Mouse (Mus musculus): ENCODE results near the gene Methig1.
"Not testable (repeated sequence)": the region's sequence is repeated elsewhere in the genome, so short reads cannot be mapped to it uniquely, and the experiment has no call there.

The Methig1 gene

GRCm38 (mm10) chr15:100395561-100395960 lies 42.6 kb downstream of the Methig1 start:
- DNase-seq (ENCODE audit: low read depth, low spot score) = no peak

- DNase-seq (ENCODE audit: low read depth, low spot score) = no peak
Observed at GRCm38 (mm10) chr15:100400592-100401250, 47.8 kb downstream of the Methig1 start.

GRCm38 (mm10) chr15:100401811-100402210 lies 48.9 kb downstream of the Methig1 start:
- DNase-seq (ENCODE audit: low read depth, low spot score) = no peak

GRCm38 (mm10) chr15:100402347-100402746 lies 49.4 kb downstream of the Methig1 start:
- no peak for DNase-seq (ENCODE audit: low read depth, low spot score)

GRCm38 (mm10) chr15:100402798-100403197 lies 49.8 kb downstream of the Methig1 start:
- no peak for DNase-seq (ENCODE audit: low read depth, low spot score)

GRCm38 (mm10) chr15:100403318-100404000 lies 50.5 kb downstream of the Methig1 start:
- DNase-seq (ENCODE audit: low read depth, low spot score) = no peak

GRCm38 (mm10) chr15:100406088-100406487 lies 53.1 kb downstream of the Methig1 start:
- DNase-seq (ENCODE audit: low read depth, low spot score) = no peak

- no peak for DNase-seq (ENCODE audit: low read depth, low spot score)
Observed at GRCm38 (mm10) chr15:100410918-100411672, 58.1 kb downstream of the Methig1 start.

GRCm38 (mm10) chr15:100411731-100412130 lies 58.8 kb downstream of the Methig1 start:
- DNase-seq (ENCODE audit: low read depth, low spot score) = no peak

GRCm38 (mm10) chr15:100413306-100413705 lies 60.4 kb downstream of the Methig1 start:
- DNase-seq (ENCODE audit: low read depth, low spot score) = no peak

- DNase-seq (ENCODE audit: low read depth, low spot score) = no peak
Observed at GRCm38 (mm10) chr15:100414011-100414410, 61.1 kb downstream of the Methig1 start.

GRCm38 (mm10) chr15:100414942-100415341 lies 62.0 kb downstream of the Methig1 start:
- DNase-seq (ENCODE audit: low read depth, low spot score) = no peak

- no peak for DNase-seq (ENCODE audit: low read depth, low spot score)
Observed at GRCm38 (mm10) chr15:100415684-100416083, 62.7 kb downstream of the Methig1 start.

GRCm38 (mm10) chr15:100417854-100418450 lies 65.0 kb downstream of the Methig1 start:
- DNase-seq (ENCODE audit: low read depth, low spot score) = no peak

- DNase-seq (ENCODE audit: low read depth, low spot score) = no peak
Observed at GRCm38 (mm10) chr15:100419311-100419710, 66.4 kb downstream of the Methig1 start.

GRCm38 (mm10) chr15:100419901-100420745 lies 67.2 kb downstream of the Methig1 start:
- no peak for DNase-seq (ENCODE audit: low read depth, low spot score)

GRCm38 (mm10) chr15:100421059-100421757 lies 68.3 kb downstream of the Methig1 start:
- no peak for DNase-seq (ENCODE audit: low read depth, low spot score)

GRCm38 (mm10) chr15:100421758-100422197 lies 68.8 kb downstream of the Methig1 start, which contains the start of gene Gm5475:
Gene Gm5475 (plus strand): TSS chr15:100422147.
- DNase-seq (ENCODE audit: low read depth, low spot score) = not testable (repeated sequence)

GRCm38 (mm10) chr15:100422476-100422875 lies 69.5 kb downstream of the Methig1 start:
- no peak for DNase-seq (ENCODE audit: low read depth, low spot score)
